Mouse (Mus musculus): ENCODE measurements at regions not wholly inside any gene's neighbourhood (a gene's known extent, or its start where the extent isn't known, plus 50 kb on each side); places are given as distances from the start of the nearest gene placed in this dataset.

GRCm38 (mm10) chr2:45464306-45464705 is 347.1 kb upstream of the Zeb2 start:
- TF ChIP-seq POLR2A (IDR thresholded peaks at IDR 0.05; ENCODE audit: control insufficient read depth in 1 of 2, insufficient read depth in 1 of 2, low read depth in 1 of 2, low read length in 2 of 2, poor library complexity in 1 of 2) = no peak
- TF ChIP-seq MYC (IDR thresholded peaks at IDR 0.05; ENCODE audit: low read depth, low read length) = no peak
- TF ChIP-seq CHD1 (IDR thresholded peaks at IDR 0.05; ENCODE audit: low read depth, low read length) = no peak
- H3K4me1 ChIP-seq (ENCODE audit: control insufficient read depth in 1 of 2, insufficient read depth in 2 of 2, low read length in 2 of 2) = peaks cover 0 to 4% of the 10 kb centered on the region in 2 experiments; a peak in 2 of 4 replicates
- H3K27me3 ChIP-seq (ENCODE audit: control insufficient read depth in 1 of 2, insufficient read depth in 2 of 2, low read length in 2 of 2) = no peaks in the 10 kb centered on the region

GRCm38 (mm10) chr2:45459410-45459809 is 342.2 kb upstream of the Zeb2 start:
- DNase-seq (ENCODE audit: low read depth, low spot score) = peak; percentile 19
- no peak overlapping the region for H3K4me3 ChIP-seq (ENCODE audit: control insufficient read depth in 1 of 2, insufficient read depth in 1 of 2, low read depth in 2 of 2, low read length in 2 of 2)
- no peaks in the 10 kb centered on the region for H3K9me3 ChIP-seq (replicated peaks; ENCODE audit: insufficient read depth, low read length)
- H3K4me1 ChIP-seq (ENCODE audit: control insufficient read depth in 1 of 2, insufficient read depth in 2 of 2, low read length in 2 of 2) = peaks cover 0 to 4% of the 10 kb centered on the region in 2 experiments; a peak in 2 of 4 replicates
- H3K36me3 ChIP-seq (ENCODE audit: control insufficient read depth in 1 of 2, insufficient read depth in 2 of 2, low read length in 2 of 2) = peaks cover 0 to 5% of the 10 kb centered on the region in 2 experiments; a peak in 2 of 4 replicates
- no peak overlapping the region for H3K27ac ChIP-seq (ENCODE audit: control insufficient read depth, low read depth, low read length)
- H3K27me3 ChIP-seq (ENCODE audit: control insufficient read depth in 1 of 2, insufficient read depth in 2 of 2, low read length in 2 of 2) = no peaks in the 10 kb centered on the region
- no peak overlapping the region for H3K9ac ChIP-seq (ENCODE audit: control insufficient read depth, low read depth, low read length, poor library complexity, severe bottlenecking)
- TF ChIP-seq JUND (IDR thresholded peaks at IDR 0.05; ENCODE audit: low read depth, low read length) (no peak), ZKSCAN1 (IDR thresholded peaks at IDR 0.05; ENCODE audit: low read depth, low read length) (no peak), TCF12 (IDR thresholded peaks at IDR 0.05; ENCODE audit: low read depth, low read length) (no peak; the same call in 1 of the 2 replicates), TBP (IDR thresholded peaks at IDR 0.05; ENCODE audit: low read depth, low read length) (no peak), SMC3 (IDR thresholded peaks at IDR 0.05; ENCODE audit: low read depth, low read length) (no peak), EP300 (IDR thresholded peaks at IDR 0.05; ENCODE audit: low read depth in 1 of 2, low read length in 2 of 2) (peak in 1 of 2 experiments; percentile 42; a peak in 1 of 4 replicates), POLR2A (IDR thresholded peaks at IDR 0.05; ENCODE audit: control insufficient read depth in 1 of 2, insufficient read depth in 1 of 2, low read depth in 1 of 2, low read length in 2 of 2, poor library complexity in 1 of 2) (no peak), MEF2A (IDR thresholded peaks at IDR 0.05; ENCODE audit: extremely low read depth, insufficient replicate concordance, low read depth, low read length, poor library complexity, severe bottlenecking) (peak; percentile 50; the same call in 1 of the 2 replicates), ETS1 (IDR thresholded peaks at IDR 0.05; ENCODE audit: low read depth, low read length) (0 out of 2 replicates have a peak, but pooled peaks have one; percentile 37), ZNF384 (IDR thresholded peaks at IDR 0.05; ENCODE audit: low read depth, low read length) (no peak), BHLHE40 (IDR thresholded peaks at IDR 0.05; ENCODE audit: borderline replicate concordance, low read depth, low read length) (no peak)
- H3K79me2 ChIP-seq (ENCODE audit: control insufficient read depth, insufficient read depth, low read length, poor library complexity) = no peaks in the 10 kb centered on the region

More at GRCm38 (mm10) chr2:45464306-45464705, 347.1 kb upstream of the Zeb2 start:
- no peak overlapping the region for H3K4me3 ChIP-seq (ENCODE audit: control insufficient read depth in 1 of 2, insufficient read depth in 1 of 2, low read depth in 2 of 2, low read length in 2 of 2)
- DNase-seq (ENCODE audit: low read depth, low spot score) = no peak
- peaks cover 0 to 3% of the 10 kb centered on the region in 2 experiments; a peak in 2 of 4 replicates for H3K36me3 ChIP-seq (ENCODE audit: control insufficient read depth in 1 of 2, insufficient read depth in 2 of 2, low read length in 2 of 2)
- no peak overlapping the region for H3K9ac ChIP-seq (ENCODE audit: control insufficient read depth, low read depth, low read length, poor library complexity, severe bottlenecking)
- no peaks in the 10 kb centered on the region for H3K79me2 ChIP-seq (ENCODE audit: control insufficient read depth, insufficient read depth, low read length, poor library complexity)
- H3K27ac ChIP-seq (ENCODE audit: control insufficient read depth, low read depth, low read length) = no peak overlapping the region
- no peaks in the 10 kb centered on the region for H3K9me3 ChIP-seq (replicated peaks; ENCODE audit: insufficient read depth, low read length)

GRCm38 (mm10) chr2:45454811-45455210 is 337.6 kb upstream of the Zeb2 start:
- H3K9me3 ChIP-seq (replicated peaks; ENCODE audit: insufficient read depth, low read length) = no peaks in the 10 kb centered on the region
- TF ChIP-seq SMC3 (IDR thresholded peaks at IDR 0.05; ENCODE audit: low read depth, low read length) (no peak), SIN3A (IDR thresholded peaks at IDR 0.05; ENCODE audit: low read length) (no peak), CHD1 (IDR thresholded peaks at IDR 0.05; ENCODE audit: low read depth, low read length) (no peak), TAL1 (IDR thresholded peaks at IDR 0.05; ENCODE audit: low read length) (no peak), ZKSCAN1 (IDR thresholded peaks at IDR 0.05; ENCODE audit: low read depth, low read length) (no peak), GABPA (IDR thresholded peaks at IDR 0.05; ENCODE audit: low read depth, low read length) (no peak), NELFE (IDR thresholded peaks at IDR 0.05; ENCODE audit: low read depth, low read length) (no peak), BHLHE40 (IDR thresholded peaks at IDR 0.05; ENCODE audit: borderline replicate concordance, low read depth, low read length) (no peak), ETS1 (IDR thresholded peaks at IDR 0.05; ENCODE audit: low read depth, low read length) (no peak), POLR2AphosphoS2 (IDR thresholded peaks at IDR 0.05; ENCODE audit: low read length) (no peak)
- no peak overlapping the region for H3K9ac ChIP-seq (ENCODE audit: control insufficient read depth, low read depth, low read length, poor library complexity, severe bottlenecking)
- H3K27me3 ChIP-seq (ENCODE audit: control insufficient read depth in 1 of 2, insufficient read depth in 2 of 2, low read length in 2 of 2) = no peaks in the 10 kb centered on the region
- H3K36me3 ChIP-seq (ENCODE audit: control insufficient read depth in 1 of 2, insufficient read depth in 2 of 2, low read length in 2 of 2) = peaks cover 0 to 5% of the 10 kb centered on the region in 2 experiments; a peak in 2 of 4 replicates
- H3K4me1 ChIP-seq (ENCODE audit: control insufficient read depth in 1 of 2, insufficient read depth in 2 of 2, low read length in 2 of 2) = peaks cover 0 to 4% of the 10 kb centered on the region in 2 experiments; a peak in 1 of 4 replicates
- H3K79me2 ChIP-seq (ENCODE audit: control insufficient read depth, insufficient read depth, low read length, poor library complexity) = no peaks in the 10 kb centered on the region
- no peak overlapping the region for H3K27ac ChIP-seq (ENCODE audit: control insufficient read depth, low read depth, low read length)
- DNase-seq (ENCODE audit: low read depth, low spot score) = no peak
- H3K4me3 ChIP-seq (ENCODE audit: control insufficient read depth in 1 of 2, insufficient read depth in 1 of 2, low read depth in 2 of 2, low read length in 2 of 2) = no peak overlapping the region
